Mouse (Mus musculus): ENCODE data around the gene Cux1. TPM values are rescaled to one million over a fixed set of nuclear protein-coding genes. Genes with fewer than 3 reads are reported as not detected.

Gene Cux1
- polyA plus RNA-seq, 1 experiment = 37.1 TPM

DNA sequence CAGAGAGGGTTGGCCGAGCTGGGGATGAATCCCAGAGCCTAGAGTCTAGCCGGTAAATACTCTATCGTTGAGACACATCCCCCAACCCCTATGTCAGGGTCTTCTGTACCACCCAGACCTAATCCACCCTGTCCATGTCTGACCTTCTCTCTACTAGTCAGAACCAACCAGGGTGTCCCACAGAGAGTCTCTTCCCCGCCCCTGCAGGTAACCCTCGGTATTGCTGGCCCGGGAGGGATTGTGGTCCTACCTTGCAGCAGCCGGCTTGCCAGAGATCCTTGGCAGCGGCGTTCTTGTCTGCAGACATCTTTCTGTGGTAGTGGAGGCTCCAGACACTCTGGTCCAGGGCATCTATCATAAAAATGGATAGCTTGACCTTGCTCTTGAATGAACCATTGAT is 13.9 kb upstream of the Cux1 start:
- no peak overlapping the region for H3K27ac ChIP-seq (ENCODE audit: control insufficient read depth, insufficient read depth, low read depth, low read length, poor library complexity)
- H3K4me3 ChIP-seq (replicated peaks; ENCODE audit: control insufficient read depth, low read depth, low read length) = no peak overlapping the region
- H3K4me1 ChIP-seq (ENCODE audit: control insufficient read depth, insufficient read depth, low read length) = peaks cover 3% of the 10 kb centered on the region
- 19% methylated on average over 9 of the region's 9 CpGs for WGBS
- TF ChIP-seq POLR2A (IDR thresholded peaks at IDR 0.05; ENCODE audit: borderline replicate concordance, control insufficient read depth, low read depth, low read length) (no peak), CTCF (IDR thresholded peaks at IDR 0.05; ENCODE audit: control insufficient read depth, insufficient read depth, low read length) (peak; percentile 31; the same call in 1 of the 2 replicates)

GRCm38 (mm10) chr5:136578201-136578600 is 10.9 kb upstream of the Cux1 start:
- 52% methylated on average over 10 of the region's 10 CpGs for WGBS
- H3K4me3 ChIP-seq (replicated peaks; ENCODE audit: control insufficient read depth, low read depth, low read length) = no peak overlapping the region
- H3K27ac ChIP-seq (ENCODE audit: control insufficient read depth, insufficient read depth, low read depth, low read length, poor library complexity) = no peak overlapping the region
- H3K4me1 ChIP-seq (ENCODE audit: control insufficient read depth, insufficient read depth, low read length) = no peaks in the 10 kb centered on the region; the same call in 1 of the 2 replicates
- TF ChIP-seq CTCF (IDR thresholded peaks at IDR 0.05; ENCODE audit: control insufficient read depth, insufficient read depth, low read length) = no peak
- no peak for TF ChIP-seq POLR2A (IDR thresholded peaks at IDR 0.05; ENCODE audit: borderline replicate concordance, control insufficient read depth, low read depth, low read length)

DNA sequence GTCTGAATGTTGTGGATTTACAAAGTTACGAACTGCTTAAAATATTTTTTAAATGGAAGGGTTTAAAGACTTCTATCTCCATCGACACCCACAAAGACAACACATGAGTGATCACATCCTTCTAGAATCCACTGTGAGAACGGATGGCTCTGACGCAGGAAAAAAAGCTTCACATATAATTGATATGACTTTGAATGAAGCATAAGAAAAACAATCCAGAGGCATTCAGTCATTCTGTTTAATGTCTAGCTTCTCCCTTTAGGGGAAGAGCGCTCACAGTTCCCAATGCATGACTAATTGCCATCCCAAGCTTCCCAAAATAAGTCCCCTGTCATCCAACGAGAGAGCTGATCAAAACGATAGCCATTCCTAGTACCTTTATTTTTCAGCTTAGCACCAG is 2.9 kb upstream of the Cux1 start:
- TF ChIP-seq CTCF (IDR thresholded peaks at IDR 0.05; ENCODE audit: control insufficient read depth, insufficient read depth, low read length) (no peak), POLR2A (IDR thresholded peaks at IDR 0.05; ENCODE audit: borderline replicate concordance, control insufficient read depth, low read depth, low read length) (no peak)
- peaks cover under 1% of the 10 kb centered on the region; the same call in 1 of the 2 replicates for H3K4me1 ChIP-seq (ENCODE audit: control insufficient read depth, insufficient read depth, low read length)
- 83% methylated on average over 7 of the region's 7 CpGs for WGBS
- H3K27ac ChIP-seq (ENCODE audit: control insufficient read depth, insufficient read depth, low read depth, low read length, poor library complexity) = no peak overlapping the region
- no peak overlapping the region for H3K4me3 ChIP-seq (replicated peaks; ENCODE audit: control insufficient read depth, low read depth, low read length)

DNA sequence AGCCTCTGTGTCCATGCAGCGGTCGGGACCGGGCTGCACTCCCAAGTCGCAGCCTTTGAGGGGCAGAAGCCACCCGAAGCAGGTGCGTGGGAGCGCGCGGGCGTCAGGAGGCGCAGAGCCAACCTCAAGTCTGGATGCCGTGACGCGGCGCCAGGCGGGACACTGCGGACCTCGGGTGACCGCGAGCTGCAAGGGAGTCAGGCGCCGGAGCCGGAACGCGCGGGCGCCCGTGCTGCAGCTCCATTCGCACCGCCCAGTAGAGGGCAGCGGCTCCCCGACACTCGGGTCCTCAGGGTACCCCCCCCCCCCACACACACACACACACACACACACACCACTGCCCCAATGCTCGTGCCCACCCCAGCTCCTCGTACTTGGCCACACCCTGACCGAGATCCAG is 1.5 kb upstream of the Cux1 start:
- peak; percentile 31; the same call in 1 of the 2 replicates for TF ChIP-seq CTCF (IDR thresholded peaks at IDR 0.05; ENCODE audit: control insufficient read depth, insufficient read depth, low read length)
- 0 out of 2 replicates have a peak, but pooled peaks have one; percentile 38 for TF ChIP-seq POLR2A (IDR thresholded peaks at IDR 0.05; ENCODE audit: borderline replicate concordance, control insufficient read depth, low read depth, low read length)
- under 1% methylated on average over 28 of the region's 36 CpGs for WGBS
- Histone ChIP-seq H3K4me3 (replicated peaks; ENCODE audit: control insufficient read depth, low read depth, low read length) (peak overlapping the region; percentile 74), H3K4me1 (ENCODE audit: control insufficient read depth, insufficient read depth, low read length) (peaks cover 1% of the 10 kb centered on the region; the same call in 1 of the 2 replicates), H3K27ac (ENCODE audit: control insufficient read depth, insufficient read depth, low read depth, low read length, poor library complexity) (peak overlapping the region; percentile 37; the same call in 1 of the 2 replicates)

GRCm38 (mm10) chr5:136568026-136568765 is 906 bp upstream of the Cux1 start:
- Histone ChIP-seq H3K4me1 (ENCODE audit: control insufficient read depth, insufficient read depth, low read length) (peaks cover 1% of the 10 kb centered on the region; the same call in 1 of the 2 replicates), H3K4me3 (replicated peaks; ENCODE audit: control insufficient read depth, low read depth, low read length) (peak overlapping the region; percentile 74), H3K27ac (ENCODE audit: control insufficient read depth, insufficient read depth, low read depth, low read length, poor library complexity) (peak overlapping the region; percentile 92)
- under 1% methylated on average over 36 of the region's 36 CpGs for WGBS
- TF ChIP-seq CTCF (IDR thresholded peaks at IDR 0.05; ENCODE audit: control insufficient read depth, insufficient read depth, low read length) (no peak), POLR2A (IDR thresholded peaks at IDR 0.05; ENCODE audit: borderline replicate concordance, control insufficient read depth, low read depth, low read length) (0 out of 2 replicates have a peak, but pooled peaks have one; percentile 52)

DNA sequence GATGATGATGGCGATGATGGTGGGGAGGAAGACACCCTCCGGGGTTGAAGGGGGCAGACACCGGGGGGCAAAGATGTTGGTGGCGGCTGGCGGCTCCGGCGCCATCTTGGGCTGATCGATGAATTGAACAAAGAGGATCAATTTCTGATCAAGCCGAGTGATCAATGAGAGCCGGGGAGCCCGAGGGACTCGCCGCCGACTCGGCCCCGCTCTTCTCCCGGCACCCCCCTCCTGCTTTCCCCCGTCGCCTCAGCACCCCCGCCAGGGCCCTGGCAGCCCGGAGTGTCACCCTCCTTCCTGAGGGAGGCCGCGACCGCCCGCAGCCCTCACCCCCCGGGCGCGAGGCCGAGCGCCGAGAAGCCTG is 496 bp downstream of the Cux1 start:
- 1% methylated on average over 31 of the region's 31 CpGs for WGBS
- H3K27ac ChIP-seq (ENCODE audit: control insufficient read depth, insufficient read depth, low read depth, low read length, poor library complexity) = peak overlapping the region; percentile 95
- H3K4me1 ChIP-seq (ENCODE audit: control insufficient read depth, insufficient read depth, low read length) = peaks cover 1% of the 10 kb centered on the region; the same call in 1 of the 2 replicates
- H3K4me3 ChIP-seq (replicated peaks; ENCODE audit: control insufficient read depth, low read depth, low read length) = peak overlapping the region; percentile 89
- TF ChIP-seq CTCF (IDR thresholded peaks at IDR 0.05; ENCODE audit: control insufficient read depth, insufficient read depth, low read length) (no peak), POLR2A (IDR thresholded peaks at IDR 0.05; ENCODE audit: borderline replicate concordance, control insufficient read depth, low read depth, low read length) (no peak)

DNA sequence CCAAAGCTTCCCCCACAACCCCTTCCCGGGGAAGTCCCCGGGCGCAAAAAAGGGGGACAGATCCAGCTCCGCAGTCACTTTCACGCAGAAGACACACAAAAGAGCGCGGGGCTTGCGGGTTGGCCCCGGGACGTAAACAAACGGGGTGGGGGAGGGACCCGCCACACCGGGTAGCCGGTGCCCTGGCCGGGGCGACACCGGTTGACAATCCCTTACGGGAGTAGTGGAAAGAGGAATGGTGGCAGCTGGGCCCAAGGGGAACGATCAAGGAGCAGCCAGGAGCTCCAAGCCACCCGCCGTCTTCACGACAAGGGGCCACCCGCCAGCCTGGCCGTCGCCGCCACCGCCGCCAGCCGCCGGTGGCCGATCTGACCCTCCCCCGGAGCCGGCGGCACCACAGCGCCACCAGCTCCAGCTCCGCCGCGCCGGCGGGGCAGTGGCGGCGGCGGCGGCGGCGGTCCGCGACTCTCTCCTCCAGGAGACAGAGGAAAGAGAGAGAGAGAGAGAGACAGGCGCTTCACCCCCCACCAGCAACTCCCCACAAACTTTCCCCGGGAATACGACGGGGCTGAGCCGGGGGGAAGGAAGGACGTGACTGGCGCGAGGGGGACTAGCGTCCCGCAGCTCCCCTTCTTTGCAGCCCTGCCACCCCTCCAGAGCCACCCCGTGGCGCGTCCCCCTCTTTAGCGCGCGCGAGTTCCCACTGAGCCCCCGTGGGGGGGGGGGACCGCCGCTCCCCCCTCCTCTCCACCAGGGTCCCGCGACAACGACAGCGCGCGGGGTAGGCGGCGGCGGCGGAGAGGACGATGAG is 1.1 kb downstream of the Cux1 start:
- whole genome bisulfite sequencing = 1% methylated on average over 77 of the region's 79 CpGs
- Histone ChIP-seq H3K27ac (ENCODE audit: control insufficient read depth, insufficient read depth, low read depth, low read length, poor library complexity) (peak overlapping the region; percentile 95), H3K4me3 (replicated peaks; ENCODE audit: control insufficient read depth, low read depth, low read length) (peak overlapping the region; percentile 89), H3K4me1 (ENCODE audit: control insufficient read depth, insufficient read depth, low read length) (peaks cover 1% of the 10 kb centered on the region; the same call in 1 of the 2 replicates)
- TF ChIP-seq CTCF (IDR thresholded peaks at IDR 0.05; ENCODE audit: control insufficient read depth, insufficient read depth, low read length) = 0 out of 2 replicates have a peak, but pooled peaks have one; percentile 1
- TF ChIP-seq POLR2A (IDR thresholded peaks at IDR 0.05; ENCODE audit: borderline replicate concordance, control insufficient read depth, low read depth, low read length) = peak; percentile 25; the same call in 1 of the 2 replicates

GRCm38 (mm10) chr5:136565311-136565811 is 1.9 kb downstream of the Cux1 start:
- Histone ChIP-seq H3K27ac (ENCODE audit: control insufficient read depth, insufficient read depth, low read depth, low read length, poor library complexity) (peak overlapping the region; percentile 95), H3K4me3 (replicated peaks; ENCODE audit: control insufficient read depth, low read depth, low read length) (peak overlapping the region; percentile 89), H3K4me1 (ENCODE audit: control insufficient read depth, insufficient read depth, low read length) (peaks cover 1% of the 10 kb centered on the region; the same call in 1 of the 2 replicates)
- TF ChIP-seq CTCF (IDR thresholded peaks at IDR 0.05; ENCODE audit: control insufficient read depth, insufficient read depth, low read length) (no peak), POLR2A (IDR thresholded peaks at IDR 0.05; ENCODE audit: borderline replicate concordance, control insufficient read depth, low read depth, low read length) (no peak)
- 2% methylated on average over 32 of the region's 32 CpGs for WGBS
